Mouse (Mus musculus): ENCODE measurements around the gene Gm20683. TPM values are rescaled to one million over a fixed set of nuclear protein-coding genes. Genes with fewer than 3 reads are reported as not detected.

Gm20683 gene
- total RNA-seq, 2 experiments from 2014 or later: 1.2 to 3.3 TPM

DNA sequence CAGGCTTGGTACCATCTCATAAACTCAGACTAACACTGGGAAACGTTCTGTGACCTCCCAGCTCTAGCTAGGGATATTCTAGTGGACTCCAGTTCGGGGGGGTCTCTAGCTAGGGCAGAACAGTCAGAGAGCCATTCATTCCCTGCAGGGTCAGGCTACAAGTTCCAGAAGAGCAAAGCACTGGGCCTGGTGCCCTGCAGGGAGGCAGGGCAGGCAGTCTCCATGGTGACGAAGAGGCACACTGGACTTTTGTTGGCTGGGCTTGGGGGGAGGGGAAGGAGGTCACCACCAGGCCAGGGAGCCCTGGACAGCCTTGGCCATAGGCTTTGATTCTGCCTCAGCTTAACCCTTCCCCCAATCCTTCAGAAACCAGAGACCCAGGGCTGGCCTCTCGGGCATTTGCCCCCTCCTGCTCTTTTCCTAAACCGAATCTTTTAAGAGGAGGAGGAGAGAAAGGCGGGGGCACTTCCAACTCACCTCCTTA, 45.9 kb downstream of the Gm20683 start, which contains the start of gene AC134908.4:
AC134908.4 (minus strand) TSS at position 51 of the 484 bp plus-strand sequence.
- no peak for DNase-seq

DNA sequence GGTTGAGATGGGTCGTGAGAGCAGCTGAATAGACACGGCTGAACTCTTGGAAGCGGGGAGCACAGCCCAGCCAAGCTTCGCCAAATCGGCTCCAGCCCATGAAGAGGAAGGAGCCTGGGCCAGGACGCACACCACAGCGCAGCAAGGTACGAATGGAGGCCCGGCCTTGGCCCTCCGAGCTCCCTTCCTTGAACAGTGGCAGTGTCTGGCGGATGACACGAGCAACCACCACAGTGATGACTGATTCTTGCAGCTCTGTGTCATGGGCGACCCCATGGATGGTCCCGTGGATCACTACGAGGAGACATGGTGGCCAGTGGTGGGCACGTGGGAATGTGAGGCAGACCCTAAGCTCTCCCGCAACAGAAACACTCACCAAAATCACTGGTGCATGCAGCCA, 46.6 kb downstream of the Gm20683 start:
- DNase-seq: no peak

DNA sequence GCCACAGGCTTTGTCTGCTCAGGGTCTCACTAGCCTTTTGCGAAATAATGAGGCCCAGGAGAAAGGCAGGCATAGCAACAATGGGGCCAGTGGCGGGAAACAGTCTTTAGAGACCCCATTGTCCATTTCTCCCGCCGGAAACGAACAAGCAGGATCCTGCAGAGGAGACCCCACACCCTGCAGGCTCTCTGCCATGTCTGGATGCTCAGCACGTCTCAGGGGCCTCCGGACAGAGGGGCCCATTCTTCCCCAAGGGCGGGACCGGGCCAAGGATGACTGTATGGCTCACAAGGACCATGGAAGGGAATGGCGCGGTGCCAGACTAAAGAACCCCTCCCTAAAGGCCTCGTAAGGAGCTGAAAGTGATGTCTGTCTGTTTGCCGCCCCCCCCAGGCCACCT, 47.4 kb downstream of the Gm20683 start:
- DNase-seq: no peak

DNA sequence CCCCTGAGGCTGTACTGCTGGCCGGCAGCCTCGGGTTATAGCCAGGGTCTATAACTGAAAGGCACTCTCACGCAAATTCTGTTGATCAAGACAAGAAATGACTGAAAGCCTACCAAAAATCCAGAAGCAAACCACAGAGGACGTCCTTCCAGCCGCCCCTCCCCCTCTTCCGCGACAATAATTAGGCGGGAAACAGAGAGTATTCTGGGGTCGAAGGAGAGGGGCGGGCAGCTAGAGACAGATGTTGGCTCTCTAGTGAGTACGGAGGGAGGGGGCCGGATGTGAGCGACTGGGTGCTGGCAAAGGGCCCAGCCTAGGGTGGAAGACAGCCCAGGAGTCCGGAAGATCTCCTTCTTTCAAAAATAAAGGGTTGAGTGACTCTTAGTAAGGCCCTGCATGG, 48.9 kb downstream of the Gm20683 start, which contains the start of gene Fam173a:
Fam173a (minus strand) TSS at position 287 of the 400 bp plus-strand sequence.
- DNase-seq: peak; percentile 85 to 89

DNA sequence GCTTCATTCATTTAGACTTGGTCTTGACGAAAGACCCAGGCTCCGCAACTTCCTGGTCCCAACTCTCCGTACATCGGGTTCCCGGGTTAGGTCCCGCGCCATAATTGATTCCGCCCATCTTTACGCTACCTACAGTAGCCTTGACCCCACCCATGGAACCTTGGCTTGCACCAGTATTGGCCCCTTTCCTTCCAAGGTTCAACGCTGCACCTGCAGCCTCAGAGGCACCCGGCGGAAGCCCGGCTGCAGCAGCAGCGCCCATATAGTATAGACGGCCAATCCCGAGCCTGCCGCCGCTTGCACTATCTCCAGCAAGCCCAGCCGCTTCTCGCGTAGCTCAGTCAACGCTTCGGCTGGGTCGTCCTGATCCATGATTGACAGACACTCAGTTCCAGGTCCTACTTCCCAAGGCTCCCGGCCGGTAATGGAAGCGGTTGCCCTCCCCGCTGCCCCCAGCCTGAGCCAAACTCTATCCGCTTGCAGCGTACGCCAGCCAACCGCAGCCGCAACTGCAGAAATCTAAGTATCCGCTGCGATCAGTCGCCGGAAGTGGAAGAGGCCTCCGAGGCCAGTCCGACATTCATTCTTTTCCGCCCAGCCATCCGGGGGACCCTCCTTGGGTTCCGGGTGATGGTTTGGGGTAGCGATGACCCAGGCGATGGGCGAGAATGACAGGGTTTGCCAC, 49.6 kb downstream of the Gm20683 start:
- DNase-seq: peak; percentile 86 to 94

DNA sequence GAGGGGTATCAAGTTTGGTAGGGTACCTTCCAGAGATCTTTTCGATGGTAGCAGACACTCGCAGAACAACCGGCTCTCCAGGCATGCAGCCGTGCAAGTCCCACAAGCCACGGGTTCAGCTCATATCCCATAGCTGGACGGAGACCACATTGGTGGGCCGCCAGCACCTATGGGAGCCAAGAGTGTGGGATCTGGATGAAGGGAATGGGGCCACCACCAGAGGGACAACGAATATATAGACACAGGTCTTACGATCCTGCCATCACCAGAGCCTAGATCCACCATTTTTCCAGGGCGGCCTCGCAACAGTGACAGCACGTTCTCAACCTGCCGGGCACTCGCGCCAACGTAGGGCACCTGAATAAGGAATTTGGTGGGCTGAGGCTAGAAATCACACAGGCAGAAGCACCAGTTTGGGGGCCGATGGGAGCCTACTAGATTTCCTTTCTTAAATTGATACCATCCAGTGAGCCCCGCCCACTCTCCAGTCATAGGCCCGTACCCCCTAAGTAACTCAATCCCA, 50.2 kb downstream of the Gm20683 start:
- no peak for DNase-seq

DNA sequence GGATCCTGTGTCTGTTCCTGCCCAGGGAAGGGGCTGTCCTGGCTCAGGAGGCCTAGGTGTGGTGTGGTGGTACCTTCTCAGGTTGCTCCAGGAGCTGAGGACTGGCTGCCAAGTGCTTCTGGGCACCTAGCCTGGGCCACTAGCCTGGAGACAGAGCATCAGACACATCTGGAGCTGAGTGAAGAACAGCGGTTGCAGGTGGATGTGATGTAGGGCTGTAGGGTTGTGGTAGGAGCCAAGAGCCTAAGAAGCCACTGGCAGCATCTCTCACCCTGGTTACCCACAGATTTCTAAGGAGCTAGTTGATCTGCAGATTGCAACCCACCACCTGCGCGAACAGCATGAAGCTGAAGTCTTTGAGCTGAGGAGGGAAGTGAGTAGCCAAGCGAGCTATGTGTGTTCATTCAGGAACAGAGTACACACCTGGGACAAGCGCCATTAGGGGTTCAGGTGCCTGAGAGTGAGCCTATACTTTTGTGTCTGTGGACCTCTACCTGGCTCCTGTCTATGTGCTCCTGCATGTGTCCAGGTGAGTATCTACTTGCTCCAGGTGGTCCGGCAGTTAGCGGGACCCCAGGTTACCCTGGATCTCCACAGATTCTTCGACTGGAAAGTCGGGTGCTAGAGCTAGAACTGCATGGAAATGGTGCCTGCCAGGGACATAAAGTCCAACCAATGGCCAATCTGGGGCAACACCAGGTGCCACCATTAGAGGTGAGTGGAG, 54.6 kb downstream of the Gm20683 start:
- DNase-seq: no peak

DNA sequence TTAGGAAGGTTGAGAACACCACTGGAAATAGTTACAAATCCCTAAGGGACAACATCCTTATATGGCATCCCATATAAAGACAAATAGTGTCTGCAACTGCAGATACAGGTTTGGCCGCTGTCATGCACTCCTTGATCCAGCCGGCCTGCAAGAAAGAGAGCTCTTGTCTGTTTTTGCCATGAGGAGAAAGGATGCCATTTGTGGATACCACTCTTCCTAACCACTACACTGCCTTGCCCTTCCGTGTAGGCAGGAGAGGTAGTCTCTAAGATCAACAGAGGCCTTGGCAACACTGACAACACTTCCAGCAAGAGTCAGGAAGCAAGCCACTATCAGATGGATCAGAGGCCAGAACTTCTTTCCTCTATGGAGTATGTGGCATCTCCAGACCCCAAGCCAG, 55.3 kb downstream of the Gm20683 start, which contains the start of gene Ccdc78:
Ccdc78 (plus strand) TSS at position 301 of the 400 bp plus-strand sequence.
- no peak for DNase-seq

DNA sequence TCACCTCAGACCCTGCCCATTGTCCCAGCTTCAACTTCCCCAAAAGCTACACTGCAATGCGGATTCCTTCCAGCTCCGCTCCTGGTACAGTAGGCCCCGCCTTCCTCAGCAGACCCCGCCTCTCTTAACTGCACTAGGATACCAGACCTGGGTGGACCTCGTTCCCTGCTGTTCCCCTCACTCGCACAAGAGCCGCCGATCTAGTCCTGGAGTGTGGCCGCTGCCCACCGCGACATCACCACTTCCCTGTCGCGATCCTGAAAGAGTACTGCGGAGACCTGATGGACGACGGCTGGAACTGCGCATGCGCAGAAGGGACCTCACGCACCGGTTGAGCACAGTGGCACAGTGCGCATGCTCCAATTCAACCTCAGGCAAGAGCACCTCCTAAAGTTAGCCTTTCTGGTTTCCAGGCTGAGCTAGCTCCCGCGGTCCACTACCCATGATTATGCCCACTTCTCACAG, 56.2 kb downstream of the Gm20683 start, which contains the start of gene Haghl:
Haghl (minus strand) TSS at position 393 of the 465 bp plus-strand sequence.
- peak; percentile 96 to 97 for DNase-seq

Small RNAs within 50 kb of the gene (microRNA-seq; reads per million reads assigned to microRNA genes)
- gene Mir3082: 0.38 to 1.4 reads per million in 2 experiments

Other genes starting within 250 kb of the Gm20683 start
- gene Gng13, start 124.6 kb downstream of the Gm20683 start, total RNA-seq (2021): under 1 TPM in 1 of 2 experiments, not detected in 1; 0.77 TPM
- gene Chtf18, start 114.3 kb downstream of the Gm20683 start, total RNA-seq (2021): 1 to 10 TPM in 1 of 2 experiments, under 1 TPM in 1; 0.84 to 1.3 TPM
- 1 to 10 TPM; 3.6 to 5.2 TPM for gene Rpusd1, start 114.1 kb downstream of the Gm20683 start, total RNA-seq (2021)
- gene Mslnl, start 105.7 kb downstream of the Gm20683 start, total RNA-seq (2021): not detected
- 10 to 100 TPM; 10.3 to 20.2 TPM for gene Msln, start 87.4 kb downstream of the Gm20683 start, total RNA-seq (2021)
- 10 to 100 TPM; 43.9 to 50.1 TPM for gene Narfl, start 68.0 kb downstream of the Gm20683 start, total RNA-seq (2021)
- 10 to 100 TPM; 11.4 to 12.1 TPM for gene Haghl, start 56.1 kb downstream of the Gm20683 start, total RNA-seq (2021)
- gene Ccdc78, start 55.2 kb downstream of the Gm20683 start, total RNA-seq (2021): under 1 TPM in 1 of 2 experiments, not detected in 1; 0.39 TPM
- 10 to 100 TPM; 45.5 to 51.5 TPM for gene Fam173a, start 48.9 kb downstream of the Gm20683 start, total RNA-seq (2021)
- gene AC134908.4, start 46.1 kb downstream of the Gm20683 start, total RNA-seq (2021): not detected
- 10 to 100 TPM; 55.0 to 76.0 TPM for gene Metrn, start 44.6 kb downstream of the Gm20683 start, total RNA-seq (2021)
- 1 to 10 TPM; 1.5 to 1.7 TPM for gene Fbxl16, start 32.7 kb downstream of the Gm20683 start, total RNA-seq (2021)
- gene Wdr24, start 18.1 kb downstream of the Gm20683 start, total RNA-seq (2021): 10 to 100 TPM in 1 of 2 experiments, 1 to 10 TPM in 1; 9.8 to 11.7 TPM
- 10 to 100 TPM; 28.0 to 34.0 TPM for gene Jmjd8, start 12.9 kb downstream of the Gm20683 start, total RNA-seq (2021)
- gene Stub1, start 8.4 kb downstream of the Gm20683 start, total RNA-seq (2021): 100 to 1,000 TPM; 113 to 128 TPM
- gene Rhbdl1, start 4.5 kb downstream of the Gm20683 start, total RNA-seq (2021): 1 to 10 TPM; 1.8 to 2.3 TPM
- 100 to 1,000 TPM; 138 to 140 TPM for gene Rhot2, start 3.1 kb upstream of the Gm20683 start, total RNA-seq (2021)
- gene Wdr90, start 19.7 kb upstream of the Gm20683 start, total RNA-seq (2021): 1 to 10 TPM; 1.0 to 2.3 TPM
- 100 to 1,000 TPM; 283 to 318 TPM for gene Mcrip2, start 27.0 kb upstream of the Gm20683 start, total RNA-seq (2021)
- 10 to 100 TPM; 11.8 to 15.2 TPM for gene Mettl26, start 33.3 kb upstream of the Gm20683 start, total RNA-seq (2021)
- under 1 TPM; 0.21 to 0.50 TPM for gene Wfikkn1, start 39.1 kb upstream of the Gm20683 start, total RNA-seq (2021)
- 10 to 100 TPM; 14.5 to 15.3 TPM for gene Rab40c, start 78.0 kb upstream of the Gm20683 start, total RNA-seq (2021)
- gene Pigq, start 103.2 kb upstream of the Gm20683 start, total RNA-seq (2021): 10 to 100 TPM; 37.8 to 43.4 TPM
- gene Nhlrc4, start 103.2 kb upstream of the Gm20683 start, total RNA-seq (2021): under 1 TPM in 1 of 2 experiments, not detected in 1; 0.21 TPM
- gene A930017K11Rik, start 110.8 kb upstream of the Gm20683 start, total RNA-seq (2021): under 1 TPM; 0.32 to 0.57 TPM
- gene Capn15, start 144.0 kb upstream of the Gm20683 start, total RNA-seq (2021): 1 to 10 TPM; 6.1 to 8.5 TPM
- 10 to 100 TPM; 30.6 to 30.7 TPM for gene Rab11fip3, start 227.8 kb upstream of the Gm20683 start, total RNA-seq (2021)
- gene Decr2, start 248.6 kb upstream of the Gm20683 start, total RNA-seq (2021): 10 to 100 TPM; 11.9 to 12.8 TPM